Mouse (Mus musculus): ENCODE results near the gene Tlk1.
A peak's percentile ranks its signal among the peaks of the same experiment; 100 is the strongest.

Gene Tlk1

GRCm38 (mm10) chr2:70825371-70826051 lies at the start of gene Tlk1:
Gene Tlk1 (minus strand): TSS chr2:70825728.
- no peak for DNase-seq (ENCODE audit: low read depth, low spot score)

- no peak for DNase-seq (ENCODE audit: low read depth, low spot score)
Measured at GRCm38 (mm10) chr2:70875129-70875528, 49.6 kb upstream of the Tlk1 start.

GRCm38 (mm10) chr2:70873168-70873567 lies 47.6 kb upstream of the Tlk1 start:
- DNase-seq (ENCODE audit: low read depth, low spot score) = no peak

GRCm38 (mm10) chr2:70871466-70872022 lies 46.0 kb upstream of the Tlk1 start:
- DNase-seq (ENCODE audit: low read depth, low spot score) = no peak

GRCm38 (mm10) chr2:70870819-70871218 lies 45.3 kb upstream of the Tlk1 start:
- no peak for DNase-seq (ENCODE audit: low read depth, low spot score)

- DNase-seq (ENCODE audit: low read depth, low spot score) = no peak
Measured at GRCm38 (mm10) chr2:70869116-70869515, 43.6 kb upstream of the Tlk1 start.

- DNase-seq (ENCODE audit: low read depth, low spot score) = no peak
Measured at GRCm38 (mm10) chr2:70867231-70867630, 41.7 kb upstream of the Tlk1 start.

- no peak for DNase-seq (ENCODE audit: low read depth, low spot score)
Measured at GRCm38 (mm10) chr2:70862881-70863280, 37.4 kb upstream of the Tlk1 start.

- no peak for DNase-seq (ENCODE audit: low read depth, low spot score)
Measured at GRCm38 (mm10) chr2:70859740-70860139, 34.2 kb upstream of the Tlk1 start.

- no peak for DNase-seq (ENCODE audit: low read depth, low spot score)
Measured at GRCm38 (mm10) chr2:70856971-70857370, 31.4 kb upstream of the Tlk1 start.

- no peak for DNase-seq (ENCODE audit: low read depth, low spot score)
Measured at GRCm38 (mm10) chr2:70854231-70854888, 28.8 kb upstream of the Tlk1 start.

- no peak for DNase-seq (ENCODE audit: low read depth, low spot score)
Measured at GRCm38 (mm10) chr2:70853329-70853728, 27.8 kb upstream of the Tlk1 start.

- no peak for DNase-seq (ENCODE audit: low read depth, low spot score)
Measured at GRCm38 (mm10) chr2:70852796-70853221, 27.3 kb upstream of the Tlk1 start.

GRCm38 (mm10) chr2:70852186-70852795 lies 26.8 kb upstream of the Tlk1 start:
- no peak for DNase-seq (ENCODE audit: low read depth, low spot score)

- DNase-seq (ENCODE audit: low read depth, low spot score) = no peak
Measured at GRCm38 (mm10) chr2:70845871-70846270, 20.3 kb upstream of the Tlk1 start.

GRCm38 (mm10) chr2:70844694-70845395 lies 19.3 kb upstream of the Tlk1 start:
- DNase-seq (ENCODE audit: low read depth, low spot score) = no peak

GRCm38 (mm10) chr2:70842049-70842618 lies 16.6 kb upstream of the Tlk1 start:
- DNase-seq (ENCODE audit: low read depth, low spot score) = no peak

GRCm38 (mm10) chr2:70838536-70839216 lies 13.1 kb upstream of the Tlk1 start:
- DNase-seq (ENCODE audit: low read depth, low spot score) = peak; percentile 9

- DNase-seq (ENCODE audit: low read depth, low spot score) = no peak
Measured at GRCm38 (mm10) chr2:70836306-70836651, 10.8 kb upstream of the Tlk1 start.

GRCm38 (mm10) chr2:70835641-70836305 lies 10.2 kb upstream of the Tlk1 start:
- DNase-seq (ENCODE audit: low read depth, low spot score) = no peak

- no peak for DNase-seq (ENCODE audit: low read depth, low spot score)
Measured at GRCm38 (mm10) chr2:70835209-70835608, 9.7 kb upstream of the Tlk1 start.
